Mouse (Mus musculus): ENCODE data around the gene Ciao2a. TPM values are rescaled to one million over a fixed set of nuclear protein-coding genes. Genes with fewer than 3 reads are reported as not detected.

The Ciao2a gene
- polyA plus RNA-seq, 1 experiment from 2014 or later: 150 TPM

GRCm38 (mm10) chr9:66158885-66159430 is 32.5 kb downstream of the Ciao2a start:
- 86% methylated on average over 6 of the region's 6 CpGs for WGBS
- no peaks in the 10 kb centered on the region for H3K4me1 ChIP-seq (ENCODE audit: control insufficient read depth, insufficient read depth, low read length)
- H3K27ac ChIP-seq (ENCODE audit: low read length): no peak overlapping the region
- H3K9ac ChIP-seq (replicated peaks; ENCODE audit: low read depth, low read length): no peak overlapping the region
- no peak for ATAC-seq (ENCODE audit: insufficient number of reproducible peaks, insufficient read depth, low FRiP score, low read depth)
- H3K36me3 ChIP-seq (ENCODE audit: control insufficient read depth, insufficient read depth, low read length): no peaks in the 10 kb centered on the region
- no peaks in the 10 kb centered on the region for H3K27me3 ChIP-seq (ENCODE audit: control insufficient read depth, insufficient read depth, low read length)
- no peak overlapping the region for H3K4me3 ChIP-seq (ENCODE audit: low read depth, low read length)
- no peaks in the 10 kb centered on the region for H3K9me3 ChIP-seq (ENCODE audit: control insufficient read depth, low read depth, low read length)
- peak overlapping the region; percentile 66 for H3K4me2 ChIP-seq (replicated peaks; ENCODE audit: low read depth, low read length)

- Histone ChIP-seq H3K9ac (replicated peaks; ENCODE audit: low read depth, low read length) (no peak overlapping the region), H3K27ac (ENCODE audit: low read length) (no peak overlapping the region), H3K27me3 (ENCODE audit: control insufficient read depth, insufficient read depth, low read length) (no peaks in the 10 kb centered on the region), H3K9me3 (ENCODE audit: control insufficient read depth, low read depth, low read length) (no peaks in the 10 kb centered on the region), H3K4me3 (ENCODE audit: low read depth, low read length) (no peak overlapping the region), H3K36me3 (ENCODE audit: control insufficient read depth, insufficient read depth, low read length) (no peaks in the 10 kb centered on the region), H3K4me2 (replicated peaks; ENCODE audit: low read depth, low read length) (no peak overlapping the region), H3K4me1 (ENCODE audit: control insufficient read depth, insufficient read depth, low read length) (no peaks in the 10 kb centered on the region)
- 95% methylated on average over 2 of the region's 2 CpGs for WGBS
- ATAC-seq (ENCODE audit: insufficient number of reproducible peaks, insufficient read depth, low FRiP score, low read depth): no peak
Observed at GRCm38 (mm10) chr9:66160155-66160554, 33.7 kb downstream of the Ciao2a start.

GRCm38 (mm10) chr9:66162995-66163394 is 36.6 kb downstream of the Ciao2a start:
- no peak overlapping the region for H3K4me3 ChIP-seq (ENCODE audit: low read depth, low read length)
- no peak overlapping the region for H3K4me2 ChIP-seq (replicated peaks; ENCODE audit: low read depth, low read length)
- WGBS: 89% methylated on average over 9 of the region's 9 CpGs
- no peak overlapping the region for H3K9ac ChIP-seq (replicated peaks; ENCODE audit: low read depth, low read length)
- H3K27me3 ChIP-seq (ENCODE audit: control insufficient read depth, insufficient read depth, low read length): no peaks in the 10 kb centered on the region
- no peaks in the 10 kb centered on the region for H3K4me1 ChIP-seq (ENCODE audit: control insufficient read depth, insufficient read depth, low read length)
- no peak for ATAC-seq (ENCODE audit: insufficient number of reproducible peaks, insufficient read depth, low FRiP score, low read depth)
- H3K36me3 ChIP-seq (ENCODE audit: control insufficient read depth, insufficient read depth, low read length): no peaks in the 10 kb centered on the region
- H3K27ac ChIP-seq (ENCODE audit: low read length): no peak overlapping the region
- no peaks in the 10 kb centered on the region for H3K9me3 ChIP-seq (ENCODE audit: control insufficient read depth, low read depth, low read length)

- Histone ChIP-seq H3K27me3 (ENCODE audit: control insufficient read depth, insufficient read depth, low read length) (no peaks in the 10 kb centered on the region), H3K27ac (ENCODE audit: low read length) (no peak overlapping the region), H3K4me2 (replicated peaks; ENCODE audit: low read depth, low read length) (no peak overlapping the region), H3K9ac (replicated peaks; ENCODE audit: low read depth, low read length) (no peak overlapping the region), H3K9me3 (ENCODE audit: control insufficient read depth, low read depth, low read length) (no peaks in the 10 kb centered on the region), H3K4me1 (ENCODE audit: control insufficient read depth, insufficient read depth, low read length) (no peaks in the 10 kb centered on the region), H3K36me3 (ENCODE audit: control insufficient read depth, insufficient read depth, low read length) (no peaks in the 10 kb centered on the region), H3K4me3 (ENCODE audit: low read depth, low read length) (no peak overlapping the region)
- no peak for ATAC-seq (ENCODE audit: insufficient number of reproducible peaks, insufficient read depth, low FRiP score, low read depth)
- WGBS: 82% methylated on average over 5 of the region's 5 CpGs
Observed at GRCm38 (mm10) chr9:66167222-66167621, 40.8 kb downstream of the Ciao2a start.

- Histone ChIP-seq H3K4me2 (replicated peaks; ENCODE audit: low read depth, low read length) (no peak overlapping the region), H3K27me3 (ENCODE audit: control insufficient read depth, insufficient read depth, low read length) (no peaks in the 10 kb centered on the region), H3K9ac (replicated peaks; ENCODE audit: low read depth, low read length) (no peak overlapping the region), H3K9me3 (ENCODE audit: control insufficient read depth, low read depth, low read length) (no peaks in the 10 kb centered on the region), H3K4me1 (ENCODE audit: control insufficient read depth, insufficient read depth, low read length) (no peaks in the 10 kb centered on the region), H3K36me3 (ENCODE audit: control insufficient read depth, insufficient read depth, low read length) (no peaks in the 10 kb centered on the region), H3K27ac (ENCODE audit: low read length) (no peak overlapping the region), H3K4me3 (ENCODE audit: low read depth, low read length) (no peak overlapping the region)
- WGBS: 17% methylated on average over 1 of the region's 1 CpGs
- ATAC-seq (ENCODE audit: insufficient number of reproducible peaks, insufficient read depth, low FRiP score, low read depth): no peak
Observed at GRCm38 (mm10) chr9:66168233-66168632, 41.8 kb downstream of the Ciao2a start.

GRCm38 (mm10) chr9:66170506-66170905 is 44.1 kb downstream of the Ciao2a start:
- Histone ChIP-seq H3K27ac (ENCODE audit: low read length) (no peak overlapping the region), H3K36me3 (ENCODE audit: control insufficient read depth, insufficient read depth, low read length) (no peaks in the 10 kb centered on the region), H3K27me3 (ENCODE audit: control insufficient read depth, insufficient read depth, low read length) (no peaks in the 10 kb centered on the region), H3K4me2 (replicated peaks; ENCODE audit: low read depth, low read length) (no peak overlapping the region), H3K4me3 (ENCODE audit: low read depth, low read length) (no peak overlapping the region), H3K9ac (replicated peaks; ENCODE audit: low read depth, low read length) (no peak overlapping the region), H3K9me3 (ENCODE audit: control insufficient read depth, low read depth, low read length) (no peaks in the 10 kb centered on the region), H3K4me1 (ENCODE audit: control insufficient read depth, insufficient read depth, low read length) (no peaks in the 10 kb centered on the region)
- ATAC-seq (ENCODE audit: insufficient number of reproducible peaks, insufficient read depth, low FRiP score, low read depth): no peak
- 48% methylated on average over 5 of the region's 5 CpGs for WGBS

GRCm38 (mm10) chr9:66171275-66171921 is 45.0 kb downstream of the Ciao2a start:
- Histone ChIP-seq H3K4me3 (ENCODE audit: low read depth, low read length) (no peak overlapping the region), H3K27ac (ENCODE audit: low read length) (no peak overlapping the region), H3K27me3 (ENCODE audit: control insufficient read depth, insufficient read depth, low read length) (no peaks in the 10 kb centered on the region), H3K36me3 (ENCODE audit: control insufficient read depth, insufficient read depth, low read length) (no peaks in the 10 kb centered on the region), H3K4me1 (ENCODE audit: control insufficient read depth, insufficient read depth, low read length) (no peaks in the 10 kb centered on the region), H3K9me3 (ENCODE audit: control insufficient read depth, low read depth, low read length) (no peaks in the 10 kb centered on the region), H3K4me2 (replicated peaks; ENCODE audit: low read depth, low read length) (no peak overlapping the region), H3K9ac (replicated peaks; ENCODE audit: low read depth, low read length) (no peak overlapping the region)
- no peak for ATAC-seq (ENCODE audit: insufficient number of reproducible peaks, insufficient read depth, low FRiP score, low read depth)
- WGBS: 70% methylated on average over 12 of the region's 12 CpGs

GRCm38 (mm10) chr9:66173316-66173855 is 47.0 kb downstream of the Ciao2a start:
- Histone ChIP-seq H3K36me3 (ENCODE audit: control insufficient read depth, insufficient read depth, low read length) (no peaks in the 10 kb centered on the region), H3K4me1 (ENCODE audit: control insufficient read depth, insufficient read depth, low read length) (no peaks in the 10 kb centered on the region), H3K4me3 (ENCODE audit: low read depth, low read length) (no peak overlapping the region), H3K27me3 (ENCODE audit: control insufficient read depth, insufficient read depth, low read length) (no peaks in the 10 kb centered on the region), H3K9ac (replicated peaks; ENCODE audit: low read depth, low read length) (no peak overlapping the region), H3K9me3 (ENCODE audit: control insufficient read depth, low read depth, low read length) (no peaks in the 10 kb centered on the region), H3K27ac (ENCODE audit: low read length) (no peak overlapping the region), H3K4me2 (replicated peaks; ENCODE audit: low read depth, low read length) (no peak overlapping the region)
- 95% methylated on average over 5 of the region's 5 CpGs for WGBS
- ATAC-seq (ENCODE audit: insufficient number of reproducible peaks, insufficient read depth, low FRiP score, low read depth): no peak

- Histone ChIP-seq H3K27ac (ENCODE audit: low read length) (no peak overlapping the region), H3K9me3 (ENCODE audit: control insufficient read depth, low read depth, low read length) (no peaks in the 10 kb centered on the region), H3K27me3 (ENCODE audit: control insufficient read depth, insufficient read depth, low read length) (no peaks in the 10 kb centered on the region), H3K4me1 (ENCODE audit: control insufficient read depth, insufficient read depth, low read length) (no peaks in the 10 kb centered on the region), H3K9ac (replicated peaks; ENCODE audit: low read depth, low read length) (no peak overlapping the region), H3K4me2 (replicated peaks; ENCODE audit: low read depth, low read length) (no peak overlapping the region), H3K36me3 (ENCODE audit: control insufficient read depth, insufficient read depth, low read length) (no peaks in the 10 kb centered on the region), H3K4me3 (ENCODE audit: low read depth, low read length) (no peak overlapping the region)
- no peak for ATAC-seq (ENCODE audit: insufficient number of reproducible peaks, insufficient read depth, low FRiP score, low read depth)
- 80% methylated on average over 3 of the region's 3 CpGs for WGBS
Observed at GRCm38 (mm10) chr9:66174985-66175384, 48.6 kb downstream of the Ciao2a start.

Measured in stomach, embryonic 14.5 days (tissue).